Mouse (Mus musculus) ES-Bruce4 (cell line): ENCODE data around the gene Zc3h4.

ENCODE experiments used
- CTCF ChIP-seq: IDR thresholded peaks from one replicate; pipeline ENCODE4 v1.8.1; 2011; ENCODE audit warnings: low read depth, low read length
- POLR2A ChIP-seq: IDR thresholded peaks from one replicate; pipeline ENCODE4 v1.8.1; 2011; ENCODE audit warnings: low read length; ENCODE audit not compliant: insufficient read depth

DNA sequence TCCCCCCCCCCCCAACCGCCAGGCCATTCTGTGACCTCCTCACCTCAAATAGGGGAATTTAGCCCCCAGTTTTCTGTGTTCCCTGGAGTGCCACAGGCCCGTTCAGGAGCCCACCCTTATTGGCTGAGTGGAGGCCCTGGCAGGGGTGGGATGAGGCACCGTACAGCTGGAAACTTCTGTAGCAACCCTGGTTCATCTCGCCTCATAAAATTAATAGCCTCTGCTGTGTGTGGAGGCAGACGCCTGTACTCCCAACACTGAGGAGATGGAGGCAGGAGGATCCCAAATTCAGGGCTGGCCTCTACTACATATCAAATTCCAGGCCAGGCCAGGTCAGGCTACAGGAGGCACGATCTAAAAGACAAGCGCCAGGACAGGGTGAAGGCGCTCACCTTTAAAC is 73.1 kb downstream of the Zc3h4 start:
- TF ChIP-seq POLR2A: no peak
- no peak for TF ChIP-seq CTCF
